Mouse (Mus musculus) gonadal fat pad, adult 2 months (tissue): ENCODE data around the gene Dtx4. TPM values are rescaled to one million over a fixed set of nuclear protein-coding genes. Genes with fewer than 3 reads are reported as not detected.
"Not testable (repeated sequence)": the region's sequence is repeated elsewhere in the genome, so short reads cannot be mapped to it uniquely, and the experiment has no call there.

Source experiments
- DNase-seq: peaks from one replicate; pipeline ENCODE4 v3.0.0-alpha.2; 2012; ENCODE audit warnings: low read depth
- polyA plus RNA-seq: library from polyadenylated mRNA; depleted of rRNA; stranded (reverse); fragments of >200 nt; gene quantifications from 2 replicates; pipeline ENCODE4 v1.2.3, GENCODE M21; 2012; rRNA removed

The Dtx4 gene
- 33.0 and 34.9 TPM in 2 replicates for polyA plus RNA-seq

DNA sequence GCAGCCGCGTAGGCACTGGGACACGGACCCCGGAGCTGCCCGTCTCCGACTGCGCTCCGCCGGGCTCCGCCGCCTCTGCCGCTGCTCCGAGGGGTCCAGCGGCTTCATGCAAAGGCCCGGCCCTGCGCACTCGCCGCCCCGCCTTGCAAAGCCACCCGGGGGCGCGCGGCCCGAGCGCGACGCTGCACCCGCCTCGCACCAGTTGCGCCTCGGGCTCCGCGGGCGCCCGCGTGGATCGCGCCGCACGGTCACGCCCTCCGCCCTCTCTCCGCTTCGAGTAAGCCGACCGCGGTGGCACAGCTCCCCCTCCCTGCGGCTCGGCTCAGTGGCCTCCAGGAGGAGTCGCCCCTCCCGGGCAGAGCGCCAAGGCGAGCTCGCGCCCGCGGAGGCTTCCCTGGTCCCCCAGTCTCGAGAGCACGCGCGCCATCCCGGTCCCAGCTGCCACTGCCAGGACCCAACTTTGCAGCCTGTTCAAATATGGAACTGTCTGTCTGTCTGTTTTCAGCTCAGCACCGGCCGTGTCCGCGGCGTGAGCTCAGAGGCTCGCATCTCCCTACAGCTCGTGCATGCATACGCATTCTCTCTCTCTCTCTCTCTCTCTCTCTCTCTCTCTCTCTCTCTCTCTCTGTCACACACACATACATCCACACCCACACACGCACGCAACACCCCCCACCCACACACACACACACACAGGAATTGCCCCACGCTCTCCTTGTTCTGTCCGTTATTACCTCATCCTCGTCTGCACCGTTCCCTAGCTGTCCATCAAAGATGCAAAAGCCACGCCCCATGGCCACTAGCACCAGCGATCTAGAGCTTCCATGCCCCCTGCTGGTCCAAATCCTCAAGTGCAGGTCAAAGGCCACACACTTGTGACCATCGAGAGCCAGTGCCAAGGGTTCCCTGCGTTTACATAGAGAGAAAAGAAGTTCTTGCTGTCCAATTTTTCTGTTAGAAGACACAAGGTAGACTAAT is at the start of gene Dtx4:
Gene Dtx4 (minus strand): TSS at position 85 of the 978 bp plus-strand sequence.
- no peak for DNase-seq

DNA sequence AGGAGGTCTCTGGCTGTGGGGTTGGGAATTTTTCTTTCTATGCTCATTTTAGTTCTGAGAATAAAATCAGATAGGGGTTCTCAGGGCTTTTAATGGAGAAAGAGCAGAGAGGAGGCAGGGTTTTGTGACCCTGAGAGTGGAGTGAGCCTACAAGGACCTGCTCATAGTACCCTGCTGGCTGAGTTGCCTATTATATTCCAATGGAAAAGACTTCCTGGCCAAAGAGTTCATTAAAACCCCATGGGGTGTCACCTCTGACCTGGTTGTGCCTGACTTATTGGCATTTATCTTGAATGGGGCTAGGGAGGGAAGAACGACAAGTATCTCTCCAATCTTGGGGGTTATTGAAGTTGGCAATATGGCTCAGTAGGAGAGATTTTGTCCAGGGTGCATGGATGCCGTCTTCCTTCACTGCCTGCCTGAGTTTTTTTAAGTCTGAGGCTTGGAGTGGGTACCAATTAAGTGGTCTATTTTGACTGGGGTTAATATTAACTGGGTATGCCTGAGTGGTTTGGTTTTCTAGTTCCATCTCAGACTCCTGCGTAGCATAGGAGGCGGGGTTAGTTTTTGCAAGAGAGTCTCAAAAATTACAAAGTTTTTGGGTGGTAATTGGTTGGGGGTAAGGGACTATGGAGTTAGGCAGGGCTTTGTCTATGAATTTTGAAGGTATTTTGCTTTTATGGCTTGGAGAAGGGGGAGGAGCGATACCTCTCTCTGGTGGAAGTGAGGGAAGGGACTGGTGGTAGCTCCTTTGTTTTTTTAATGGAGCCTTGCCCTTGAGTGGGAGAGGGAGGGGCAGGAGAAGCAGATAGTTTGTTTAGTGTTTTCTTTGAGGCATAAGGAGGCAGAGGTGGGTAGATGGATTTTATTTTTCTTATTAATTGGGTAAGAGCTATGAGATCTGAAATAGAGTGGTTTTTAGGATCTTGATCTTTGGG is 49.0 kb upstream of the Dtx4 start:
- no peak for DNase-seq

DNA sequence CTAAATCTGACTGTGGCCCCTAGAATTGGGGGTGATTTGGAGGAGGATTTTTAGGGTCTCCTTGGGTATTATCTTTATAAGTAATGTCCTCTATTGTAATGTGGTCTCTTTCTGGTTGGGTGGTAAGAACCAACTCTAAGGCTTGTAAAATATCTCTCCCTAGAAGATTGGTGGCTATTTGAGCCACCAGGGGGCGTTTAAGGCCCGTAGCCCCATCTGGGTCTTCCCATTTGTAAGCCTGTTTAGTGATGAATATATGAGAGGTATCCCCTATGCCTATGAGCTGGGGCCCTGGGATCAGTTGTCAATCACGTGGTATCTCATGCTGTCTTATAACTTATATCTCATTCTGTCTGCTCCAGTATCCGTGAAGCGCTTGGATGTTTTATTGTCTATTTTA is 47.9 kb upstream of the Dtx4 start:
- no peak for DNase-seq

DNA sequence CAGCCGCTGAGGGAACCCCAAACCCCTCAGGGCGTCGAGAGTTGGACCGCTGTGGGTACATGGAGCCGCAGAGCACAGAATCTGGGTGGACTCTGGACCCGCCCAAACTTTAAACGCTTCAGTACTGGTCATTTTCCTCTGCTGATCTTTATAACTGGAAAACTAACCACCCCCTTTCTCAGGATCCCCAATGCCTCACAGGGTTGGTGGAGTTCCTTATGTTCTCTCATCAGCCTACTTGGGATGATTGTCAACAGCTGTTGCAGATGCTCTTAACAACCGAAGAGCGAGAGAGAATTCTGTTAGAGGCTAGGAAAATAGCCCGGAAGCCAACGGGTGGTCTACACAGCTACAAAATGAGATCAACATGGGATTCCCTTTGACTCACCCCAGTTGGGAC is 44.2 kb upstream of the Dtx4 start, which contains the start of gene Fam111a:
Gene Fam111a (plus strand): TSS at position 301 of the 400 bp plus-strand sequence.
- DNase-seq, result not testable (repeated sequence)

DNA sequence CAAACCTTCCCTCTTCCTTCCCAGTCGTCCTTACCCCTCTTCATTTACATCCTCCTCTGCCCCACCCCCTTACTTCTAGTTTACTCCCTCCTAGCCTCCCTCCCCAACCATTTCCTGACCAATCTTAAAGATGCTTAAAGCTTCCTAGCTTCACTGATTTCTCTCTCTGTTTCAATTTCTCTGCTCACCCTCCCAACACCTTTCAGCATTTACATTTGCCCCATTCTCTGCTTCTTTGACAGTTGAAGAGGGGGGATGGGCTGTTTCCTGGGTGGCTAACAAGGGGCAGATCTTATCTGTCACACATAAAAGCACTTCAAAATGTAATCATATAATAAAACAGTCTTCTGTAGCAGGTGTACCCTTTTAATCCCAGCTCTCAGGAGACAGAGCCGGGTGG is 40.4 kb upstream of the Dtx4 start:
- DNase-seq, result no peak

DNA sequence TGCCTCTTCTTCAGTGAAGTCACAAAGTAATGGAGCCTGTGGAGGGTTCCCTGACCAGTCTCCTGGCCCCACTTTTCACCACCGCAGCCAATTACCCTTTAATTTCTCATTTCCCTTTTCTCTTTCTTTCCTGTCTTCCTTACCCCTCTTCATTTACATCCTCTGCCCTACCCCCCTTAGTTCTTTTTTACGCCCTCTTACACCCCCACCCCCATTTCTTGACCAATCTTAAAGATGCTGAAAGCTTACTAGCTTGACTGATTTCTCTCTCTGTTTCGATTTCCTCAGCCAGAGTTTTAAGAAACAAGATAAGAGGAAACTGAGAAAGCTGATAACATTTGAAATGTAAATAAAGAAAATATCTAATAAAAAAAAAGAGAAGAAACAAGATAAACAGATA is 39.5 kb upstream of the Dtx4 start:
- DNase-seq, result no peak

DNA sequence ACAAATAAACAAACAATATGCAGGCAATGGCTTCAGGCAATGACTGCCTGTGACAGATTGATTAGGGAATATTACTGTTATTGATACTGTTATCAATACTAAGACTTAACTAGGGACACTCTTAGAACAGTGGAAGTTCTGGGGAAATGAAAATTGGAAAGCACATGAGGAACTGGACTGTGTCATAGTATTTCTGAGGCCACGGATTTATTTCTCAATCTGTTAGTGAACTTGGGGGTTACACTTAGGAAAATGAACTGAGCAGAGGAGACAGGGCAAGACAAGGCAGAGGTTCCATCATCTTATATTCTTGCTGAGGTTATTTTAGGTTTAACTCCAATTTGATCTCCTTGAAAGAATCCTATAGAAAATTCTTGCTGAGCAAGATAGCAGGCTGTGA is 38.7 kb upstream of the Dtx4 start:
- no peak for DNase-seq

DNA sequence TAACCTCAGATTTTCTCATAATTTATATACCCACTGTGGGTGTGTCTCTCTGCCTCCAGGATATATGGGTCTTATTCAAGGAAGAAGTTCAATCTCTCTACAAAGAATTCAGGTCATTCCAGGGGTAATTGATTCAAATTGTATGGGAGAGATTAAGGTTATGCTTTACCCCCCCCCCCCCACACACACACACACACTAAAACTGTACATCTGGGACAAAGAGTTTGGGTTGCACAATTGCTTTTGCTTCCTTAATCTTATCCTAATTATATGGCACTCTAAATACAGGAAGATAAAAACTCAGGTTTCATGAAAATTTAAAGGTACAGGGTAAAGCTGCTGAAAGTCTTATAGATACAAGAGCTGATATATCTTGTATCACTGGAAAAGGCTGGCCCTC is 35.9 kb upstream of the Dtx4 start:
- no peak for DNase-seq

DNA sequence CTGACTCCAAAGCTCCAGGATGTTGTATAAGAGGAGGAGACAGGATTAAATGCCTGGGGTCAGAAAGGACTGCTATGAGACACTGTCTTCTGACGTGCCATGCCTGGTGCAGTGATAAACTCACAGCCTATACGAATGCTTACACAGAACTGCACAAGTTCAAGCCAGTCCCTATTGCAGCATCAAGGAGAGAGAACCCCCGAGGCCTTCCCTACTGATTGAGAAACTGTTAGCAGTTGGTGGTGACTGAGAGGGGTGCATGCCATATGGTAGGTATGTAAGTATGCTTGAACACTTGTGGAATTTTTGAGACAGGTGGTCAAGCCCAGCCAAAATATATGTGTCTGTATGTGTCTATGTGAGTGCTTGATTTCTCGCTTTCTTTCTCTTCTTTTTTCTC is 22.1 kb upstream of the Dtx4 start:
- DNase-seq, result no peak

DNA sequence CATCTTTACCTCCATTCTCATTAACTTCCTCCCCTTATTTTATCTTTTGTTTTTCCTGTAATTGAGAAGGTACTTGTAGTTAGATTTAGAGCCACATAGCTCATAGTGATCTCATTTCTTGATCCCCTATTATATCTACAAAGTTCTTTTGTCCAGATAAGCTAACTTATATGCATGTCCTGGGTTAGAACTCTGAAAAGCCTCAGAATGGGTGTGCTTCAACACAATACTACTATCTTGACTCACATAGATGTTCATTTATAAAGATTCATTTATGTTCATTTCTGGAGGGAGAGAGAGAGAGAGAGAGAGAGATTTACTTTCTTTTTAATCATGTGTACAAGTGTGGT is 17.3 kb upstream of the Dtx4 start:
- no peak for DNase-seq

DNA sequence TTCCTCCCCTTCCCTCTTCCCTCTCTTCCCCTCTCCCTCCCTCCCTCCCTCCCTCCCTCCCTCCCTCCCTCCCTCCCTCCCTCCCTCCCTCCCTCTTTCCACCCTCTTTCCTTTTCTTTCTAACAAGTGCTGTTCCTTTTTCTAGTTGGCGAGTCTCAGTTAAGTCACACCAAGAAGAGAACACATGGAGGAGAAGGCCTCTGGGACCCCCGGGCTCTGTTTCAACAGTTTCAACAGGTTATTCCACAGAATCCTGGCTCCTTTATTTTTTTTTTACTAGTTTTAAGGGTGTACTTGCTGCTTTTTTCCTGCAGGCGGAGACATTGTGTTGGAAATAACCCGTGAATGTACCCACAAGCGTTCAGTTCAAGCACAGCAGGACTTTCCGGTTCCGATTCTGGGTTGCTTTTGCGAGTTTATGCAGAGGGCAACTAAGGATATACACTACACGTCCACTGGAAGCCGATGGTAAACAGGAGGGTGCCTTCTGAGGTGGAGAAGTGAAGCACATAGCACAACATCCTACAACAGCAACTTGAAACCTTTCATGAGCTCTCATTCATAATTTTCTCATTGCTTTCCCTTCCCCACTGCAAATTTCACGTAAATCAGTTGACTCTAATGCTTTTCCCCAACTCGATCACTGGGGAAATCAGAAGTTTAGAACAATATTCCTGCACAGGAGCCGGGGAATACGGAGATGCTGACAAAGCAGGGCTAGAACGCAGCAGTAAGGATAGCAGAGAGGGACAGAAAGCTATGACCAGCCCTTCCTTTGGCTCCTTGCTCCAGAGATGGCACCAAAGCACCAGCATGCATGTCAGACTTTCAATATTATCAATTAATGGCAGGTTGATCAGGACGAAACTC is 16.7 kb upstream of the Dtx4 start:
- DNase-seq, result no peak

DNA sequence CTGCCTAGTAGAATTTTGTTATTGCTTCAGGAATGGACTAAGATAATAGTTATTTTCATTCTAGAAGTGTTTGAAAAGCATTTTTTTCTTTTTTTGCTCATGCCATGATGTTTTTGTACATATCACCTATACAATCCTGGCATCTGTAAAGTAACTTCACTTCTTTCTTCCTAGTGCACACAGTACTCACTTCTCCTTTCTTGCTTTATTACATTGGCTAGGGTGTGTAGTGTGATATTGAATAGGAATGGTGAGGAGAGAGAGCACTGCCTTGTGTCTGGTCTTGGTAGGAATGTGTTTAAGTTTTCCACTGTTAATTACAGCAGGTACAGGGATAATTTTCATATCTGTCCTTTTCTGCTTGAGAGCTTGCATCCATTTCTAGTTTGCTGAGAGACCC is 13.4 kb upstream of the Dtx4 start:
- DNase-seq, result no peak

DNA sequence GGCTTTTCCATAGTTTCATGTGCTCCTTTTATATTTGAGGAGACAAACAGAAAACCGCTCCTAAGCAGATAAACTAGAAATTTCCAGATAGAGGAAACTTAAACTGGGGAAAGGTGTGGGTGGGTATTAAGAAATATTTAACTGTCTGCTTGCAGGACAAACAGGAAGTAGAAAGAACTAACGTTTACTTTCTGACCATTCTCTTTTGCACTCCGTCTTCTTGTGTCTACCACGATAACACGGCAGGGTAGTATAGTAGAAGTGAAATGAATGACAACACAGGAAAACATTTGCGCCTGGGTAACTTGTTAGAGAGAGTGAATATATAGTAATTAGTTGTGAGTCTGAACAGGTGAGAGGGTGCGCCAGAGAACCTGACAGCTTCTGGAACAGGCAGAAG is 1.5 kb upstream of the Dtx4 start:
- DNase-seq, result no peak

DNA sequence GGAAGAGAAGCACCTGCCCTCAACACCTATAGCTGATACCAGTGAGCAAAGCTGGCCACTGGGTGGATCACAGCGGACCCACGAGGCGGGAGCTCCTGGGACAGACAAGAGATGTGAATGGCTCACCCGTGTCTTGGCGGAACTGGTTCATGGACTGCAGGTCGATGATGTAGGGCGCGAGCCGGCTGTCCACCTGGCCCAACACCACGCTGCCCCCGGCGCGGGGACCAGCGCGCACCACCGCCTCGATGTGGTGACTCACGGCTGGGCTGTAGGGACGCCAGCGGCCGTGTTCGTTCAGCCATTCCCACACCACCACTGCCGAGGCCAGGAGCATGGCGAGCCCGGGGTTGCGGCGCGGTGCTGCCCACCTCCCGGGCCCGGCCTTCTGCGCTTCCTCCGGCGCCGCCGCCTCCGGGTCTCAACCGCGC is 358 bp downstream of the Dtx4 start:
- DNase-seq, result no peak

DNA sequence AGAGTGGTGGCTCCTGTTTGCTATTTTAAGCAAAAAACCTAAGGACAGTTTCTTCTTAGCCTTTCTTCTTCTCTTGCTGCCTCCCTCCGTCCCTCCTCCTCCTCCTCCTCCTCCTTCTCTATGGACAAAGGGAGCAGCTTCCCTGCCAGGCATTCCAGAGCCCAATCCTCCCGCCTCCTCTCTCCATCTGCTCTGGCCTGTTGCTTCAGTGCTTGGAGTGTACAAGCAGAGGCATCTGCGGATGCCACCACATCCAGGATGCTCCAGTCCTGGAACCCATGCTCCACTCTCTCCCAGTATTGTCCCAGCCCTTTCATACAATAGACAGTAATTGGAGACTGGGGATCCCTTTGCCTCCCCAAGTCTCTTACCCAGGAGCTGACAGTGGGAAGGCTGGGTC is 1.1 kb downstream of the Dtx4 start:
- no peak for DNase-seq

DNA sequence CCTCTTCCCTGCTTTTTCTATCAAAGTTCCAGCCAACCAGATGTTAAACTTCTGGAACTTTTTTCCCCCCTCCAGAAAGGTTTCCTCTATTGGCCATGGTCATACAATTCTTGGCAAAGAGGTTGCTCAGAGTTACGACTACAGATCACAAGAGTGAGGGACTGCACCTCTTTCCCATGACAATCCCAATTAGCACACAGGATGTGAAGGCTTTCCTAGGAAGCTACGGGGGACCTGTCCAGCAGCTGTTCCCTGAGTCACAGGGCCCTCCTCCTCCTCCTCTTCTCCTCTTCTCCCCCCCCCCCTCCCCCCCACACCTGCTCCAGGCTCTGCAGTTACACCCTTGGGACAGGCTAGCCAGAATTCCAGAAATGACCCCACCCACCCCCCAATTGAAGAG is 1.8 kb downstream of the Dtx4 start:
- DNase-seq, result no peak

DNA sequence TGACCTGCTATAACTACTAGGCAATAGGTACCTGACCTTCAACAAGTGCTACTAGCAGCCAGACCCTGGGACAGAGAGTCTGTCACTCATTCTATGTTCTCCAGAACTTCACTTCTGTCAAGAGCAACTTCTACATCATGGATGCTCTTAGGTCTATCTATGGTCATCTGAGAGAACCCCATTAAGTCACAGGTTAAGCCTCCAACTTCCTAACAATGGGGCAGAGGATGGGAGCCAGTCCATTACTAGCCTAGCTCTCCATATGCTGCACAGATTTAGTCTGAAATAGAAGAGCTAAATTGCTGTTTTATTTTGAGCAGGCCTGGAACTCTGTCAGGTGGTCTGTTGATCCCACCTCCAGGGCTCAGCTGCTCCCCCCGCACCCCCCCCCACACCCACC is 2.3 kb downstream of the Dtx4 start:
- DNase-seq, result no peak

DNA sequence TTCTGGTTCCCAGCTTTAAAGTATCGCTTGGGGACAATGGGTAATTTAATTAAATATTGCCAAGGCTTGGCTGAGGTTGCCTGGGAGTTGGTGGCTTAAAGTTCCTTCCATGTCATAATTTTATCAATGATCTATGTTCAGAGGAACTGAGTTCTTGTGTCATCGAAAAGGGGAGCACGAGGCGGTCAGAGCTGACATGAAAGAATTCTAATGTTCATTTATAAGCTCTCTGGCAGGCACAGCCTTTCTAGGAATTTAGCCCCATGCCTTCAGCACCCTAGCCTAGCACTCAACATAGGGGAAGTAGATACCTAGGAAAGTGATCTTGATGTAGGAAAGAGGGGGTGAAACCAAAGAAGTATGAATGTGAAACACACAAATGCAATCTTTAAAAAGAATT is 2.9 kb downstream of the Dtx4 start:
- DNase-seq, result no peak

DNA sequence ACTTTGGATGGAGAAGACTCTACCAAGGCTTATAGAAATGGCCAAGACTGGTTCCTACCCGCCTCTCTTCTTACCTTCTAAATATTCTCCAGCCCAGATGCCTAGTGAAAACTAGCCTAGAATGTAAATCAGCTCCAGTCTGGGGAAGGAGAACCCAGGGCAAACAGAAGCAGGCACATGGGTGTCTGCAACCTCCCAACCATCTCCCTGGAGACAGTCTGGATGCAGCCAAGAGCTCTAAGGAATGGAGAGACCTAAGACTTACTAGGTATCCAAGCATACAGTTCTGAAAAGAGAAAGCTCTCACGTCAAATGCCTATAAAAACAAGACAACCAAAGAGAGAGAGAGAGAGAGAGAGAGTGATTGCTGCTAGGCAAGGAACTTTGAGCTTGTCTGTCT is 3.3 kb downstream of the Dtx4 start:
- DNase-seq, result no peak

DNA sequence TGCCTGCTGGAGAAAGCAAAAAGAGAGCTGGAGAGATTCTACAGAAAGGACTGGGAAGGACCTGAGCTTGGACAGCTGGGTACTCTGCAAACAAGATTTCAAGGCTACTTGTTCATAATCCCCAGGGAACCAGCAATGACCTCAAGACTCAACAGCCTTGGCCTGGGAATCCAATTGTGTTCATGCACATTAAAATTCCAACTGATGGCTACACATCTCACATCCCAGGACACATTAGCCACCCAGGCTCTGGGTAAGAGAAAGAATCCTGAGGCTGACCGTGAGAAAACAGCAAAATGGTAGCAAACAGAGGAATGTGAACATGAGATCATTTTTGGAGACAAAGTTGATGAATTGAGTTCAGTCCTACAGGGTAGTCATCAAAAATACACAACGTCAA is 5.0 kb downstream of the Dtx4 start:
- DNase-seq, result no peak

DNA sequence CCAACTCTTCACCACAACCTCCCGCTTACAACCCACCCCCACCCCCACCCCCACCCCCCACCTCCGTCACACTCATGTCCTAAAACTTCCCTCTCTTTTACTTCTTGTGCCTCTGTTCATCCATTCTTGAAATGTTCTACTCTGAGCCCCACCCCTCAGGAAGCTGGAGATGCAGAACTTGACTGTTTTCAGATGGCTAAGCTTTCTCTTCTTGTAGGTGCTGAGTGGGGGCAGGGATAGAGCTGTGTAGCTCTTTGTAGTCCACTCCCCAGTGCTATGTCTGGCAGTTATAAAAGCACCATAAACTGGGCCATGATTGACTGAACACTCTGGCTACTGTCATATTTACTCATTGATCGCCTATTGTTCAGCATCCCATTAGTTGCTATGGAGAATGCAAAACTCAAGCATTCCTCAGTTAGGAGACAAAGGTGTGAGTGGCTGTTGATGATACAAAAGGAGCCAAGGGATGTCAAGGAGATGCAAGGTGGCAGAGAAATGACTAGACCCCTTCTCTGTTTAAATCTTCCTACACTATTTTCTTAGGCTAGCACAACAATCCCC is 6.2 kb downstream of the Dtx4 start:
- no peak for DNase-seq

DNA sequence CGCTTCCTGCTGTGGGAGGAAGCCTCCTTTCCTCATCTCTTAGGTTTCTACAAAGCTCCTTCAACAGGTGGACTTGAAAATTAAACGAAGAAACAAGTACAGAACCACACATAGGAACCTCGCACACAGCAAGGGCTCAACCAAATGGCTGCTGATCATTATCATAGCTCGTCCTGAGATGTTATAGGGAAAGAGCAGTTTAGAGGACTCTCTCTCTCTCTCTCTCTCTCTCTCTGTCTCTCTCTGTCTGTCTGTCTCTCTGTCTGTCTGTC is 7.1 kb downstream of the Dtx4 start:
- no peak for DNase-seq
